Comparison of ENCODE assay signal across 13 mouse cellular contexts in genomic region chr12:72237251-72237650, GRCm38 (mm10). TPM values are rescaled to one million over a fixed set of nuclear protein-coding genes. Genes with fewer than 3 reads are reported as not detected.
DNase-seq lines count a peak whose midpoint lies in the region; ATAC-seq lines count a peak whose summit lies in the region.
"Had no signal": no experiment of that assay in that cellular context is flagged by ENCODE, and none has a peak within 500 bp of the region (broad histone marks: within the 10 kb centered on the region; RNA-seq: fewer than 3 reads in every experiment).

No protein-coding gene starts in this region.

- peak overlapping the region; percentile 96 for H3K4me2 ChIP-seq in lung, embryonic 15.5 days
- peak overlapping the region; percentile 90 for H3K4me2 ChIP-seq in intestine, embryonic 16.5 days (ENCODE audit: low read depth, low read length)
- H3K4me2 ChIP-seq in stomach, embryonic 15.5 days: peak overlapping the region; percentile 98

- intact Hi-C loops in heart, postnatal 10 days (cut with DNase I): no loop called here

- DNase-seq in heart, adult 11 months: peak; percentile 54
- no peak for DNase-seq in heart, postnatal 10 days
- no peak for DNase-seq in lung, postnatal 25 days (ENCODE audit: low spot score)
- DNase-seq in ovary, postnatal 36 days (ENCODE audit: low spot score): no peak
- no peak for DNase-seq in right cerebral cortex, postnatal 36 days (ENCODE audit: low spot score in 2 of 2)
- DNase-seq: kidney, adult 9 months had no signal

- no peak overlapping the region for H3K27ac ChIP-seq in lung, embryonic 15.5 days
- H3K27ac ChIP-seq in intestine, embryonic 16.5 days (ENCODE audit: low read length): no peak overlapping the region
- H3K27ac ChIP-seq in stomach, embryonic 15.5 days: no peak overlapping the region
- H3K27ac ChIP-seq: liver, embryonic 12.5 days had no signal

- H3K36me3 ChIP-seq in lung, embryonic 15.5 days: no peaks in the 10 kb centered on the region
- no peaks in the 10 kb centered on the region for H3K36me3 ChIP-seq in intestine, embryonic 16.5 days (ENCODE audit: control insufficient read depth, insufficient read depth, low read length)
- no peaks in the 10 kb centered on the region for H3K36me3 ChIP-seq in stomach, embryonic 15.5 days
- H3K36me3 ChIP-seq: liver, embryonic 12.5 days had no signal

- 62% methylated on average over 2 of the region's 2 CpGs for WGBS in lung, embryonic 15.5 days
- 76% methylated on average over 2 of the region's 2 CpGs for WGBS in intestine, embryonic 16.5 days
- WGBS in stomach, embryonic 15.5 days: 71% methylated on average over 2 of the region's 2 CpGs

- no peak for ATAC-seq in lung, embryonic 15.5 days (ENCODE audit: borderline replicate concordance, extremely low read depth, low FRiP score, low TSS enrichment)
- no peak for ATAC-seq in intestine, embryonic 16.5 days
- no peak for ATAC-seq in stomach, embryonic 15.5 days (ENCODE audit: insufficient read depth, low FRiP score, low read depth)
- ATAC-seq: liver, embryonic 12.5 days had no signal

- H3K4me3 ChIP-seq in lung, embryonic 15.5 days: no peak overlapping the region
- peak overlapping the region; percentile 44; the same call in 1 of the 2 replicates for H3K4me3 ChIP-seq in intestine, embryonic 16.5 days (ENCODE audit: low read length)
- peak overlapping the region; percentile 46 for H3K4me3 ChIP-seq in stomach, embryonic 15.5 days (replicated peaks)
- H3K4me3 ChIP-seq: myocyte had no signal

- H3K27me3 ChIP-seq in lung, embryonic 15.5 days: peaks cover 33% of the 10 kb centered on the region
- H3K27me3 ChIP-seq in intestine, embryonic 16.5 days (replicated peaks; ENCODE audit: control insufficient read depth, insufficient read depth, low read length): peaks cover 11% of the 10 kb centered on the region; the same call in 1 of the 2 replicates
- peaks cover 24% of the 10 kb centered on the region for H3K27me3 ChIP-seq in stomach, embryonic 15.5 days (replicated peaks)

- H3K9ac ChIP-seq in lung, embryonic 15.5 days: no peak overlapping the region
- no peak overlapping the region for H3K9ac ChIP-seq in intestine, embryonic 16.5 days (ENCODE audit: low read depth, low read length)
- no peak overlapping the region for H3K9ac ChIP-seq in stomach, embryonic 15.5 days
- H3K9ac ChIP-seq: liver, embryonic 12.5 days had no signal

- peaks cover 10% of the 10 kb centered on the region; the same call in 1 of the 2 replicates for H3K4me1 ChIP-seq in lung, embryonic 15.5 days
- H3K4me1 ChIP-seq in intestine, embryonic 16.5 days (ENCODE audit: control insufficient read depth, insufficient read depth, low read length): no peaks in the 10 kb centered on the region
- H3K4me1 ChIP-seq in stomach, embryonic 15.5 days: 0 out of 2 replicates have a peak, but pooled peaks cover 10% of the 10 kb centered on the region

- H3K9me3 ChIP-seq in lung, embryonic 15.5 days: no peaks in the 10 kb centered on the region
- H3K9me3 ChIP-seq in intestine, embryonic 16.5 days (ENCODE audit: control insufficient read depth, low read length): no peaks in the 10 kb centered on the region
- no peaks in the 10 kb centered on the region for H3K9me3 ChIP-seq in stomach, embryonic 15.5 days
- H3K9me3 ChIP-seq: liver, embryonic 12.5 days had no signal

RNA-seq across cellular contexts. Expression of gene Ccdc175, which starts 52.4 kb away (rescaled TPM):
- total RNA-seq in heart, postnatal 10 days (2021): not detected
- not detected in 2 replicates for polyA plus RNA-seq in lung, embryonic 15.5 days (2015; fragmentation: Nextera tagmentation; extraction: Ambion mirVana)
- polyA plus RNA-seq in intestine, embryonic 16.5 days (2015; fragmentation: Nextera tagmentation; extraction: Ambion mirVana): not detected in 2 replicates
- polyA plus RNA-seq in stomach, embryonic 15.5 days (2015; fragmentation: Nextera tagmentation; extraction: Ambion mirVana): not detected in 2 replicates
- polyA plus RNA-seq: brain, embryonic 14.5 days; liver, embryonic 12.5 days; myocyte; spleen, adult 2 months had no signal
